Mouse (Mus musculus) heart, postnatal 0 days (tissue): ENCODE data around the gene Crocc. TPM values are rescaled to one million over a fixed set of nuclear protein-coding genes. Genes with fewer than 3 reads are reported as not detected.

Source experiments
- ATAC-seq: fragments of 200-750 bp; cut with Nextera tagmentation; 2 replicates; pipeline ENCODE4 v1.8.0; 2017; ENCODE audit warnings: low read depth, moderate number of reproducible peaks, moderate library complexity; ENCODE audit not compliant: insufficient read depth
- DNase-seq: peaks from one replicate; pipeline ENCODE4 v3.0.0-alpha.2; 2016; ENCODE audit warnings: low spot score
- H3K27ac ChIP-seq: fragments of 300-500 bp; sonication (generic); 2 replicates; pipeline ENCODE4 v1.5.1; 2014; ENCODE audit warnings: low read depth, mild to moderate bottlenecking
- H3K27me3 ChIP-seq: fragments of 300-500 bp; sonication (generic); 2 replicates; pipeline ENCODE4 v1.6.1; 2014; ENCODE audit warnings: low read length, mixed read lengths; ENCODE audit not compliant: control insufficient read depth, insufficient read depth
- H3K36me3 ChIP-seq: fragments of 300-500 bp; sonication (generic); replicated peaks from 2 replicates; pipeline ENCODE4 v1.6.1; 2014; ENCODE audit warnings: low read length, mixed read lengths; ENCODE audit not compliant: control insufficient read depth, insufficient read depth
- H3K4me1 ChIP-seq: fragments of 300-500 bp; sonication (generic); 2 replicates; pipeline ENCODE4 v1.6.1; 2014; ENCODE audit warnings: antibody characterized with exemption; ENCODE audit not compliant: control insufficient read depth, insufficient read depth
- H3K4me2 ChIP-seq: fragments of 300-500 bp; sonication (generic); 2 replicates; pipeline ENCODE4 v1.6.1; 2014; ENCODE audit warnings: low read depth, mild to moderate bottlenecking, low read length, moderate library complexity
- H3K4me3 ChIP-seq: fragments of 300-500 bp; sonication (generic); 2 replicates; pipeline ENCODE4 v1.5.1; 2014; ENCODE audit warnings: low read depth, low read length
- H3K9ac ChIP-seq: fragments of 300-500 bp; sonication (generic); replicated peaks from 2 replicates; pipeline ENCODE4 v1.6.1; 2014; ENCODE audit warnings: low read depth, low read length, mixed read lengths
- H3K9me3 ChIP-seq: fragments of 300-500 bp; sonication (generic); replicated peaks from 2 replicates; pipeline ENCODE4 v1.6.1; 2016; ENCODE audit warnings: low read length; ENCODE audit not compliant: control insufficient read depth
- CTCF ChIP-seq: IDR thresholded peaks from 2 replicates; pipeline ENCODE4 v1.5.1; 2016; ENCODE audit warnings: antibody characterized with exemption, control low read depth, low read depth
- EP300 ChIP-seq: IDR thresholded peaks from 2 replicates; pipeline ENCODE4 v1.6.1; 2016; ENCODE audit warnings: antibody characterized with exemption, low read depth
- WGBS: fragments of 180-500 bp; shearing (Covaris S2); extraction: QIAGEN DNeasy Blood & Tissue Kit; methylation state at CpG from one replicate; pipeline ENCODE4 v1.1.7; 2014; 5-methylcytosine and 5-hydroxymethylcytosine counted together
- polyA plus RNA-seq: library from polyadenylated mRNA; unstranded; fragments of >200 nt; fragmentation: Nextera tagmentation; extraction: Ambion mirVana; gene quantifications from 2 replicates; pipeline ENCODE4 v1.2.1, GENCODE M21; 2015
- total RNA-seq: library from RNA; depleted of rRNA; stranded (reverse); fragments of >200 nt; gene quantifications from 2 replicates; pipeline ENCODE4 v1.2.3, GENCODE M21; 2014; ENCODE audit warnings: low replicate concordance

The Crocc gene
- total and polyA plus RNA-seq, 2 experiments from 2014 or later = 1.8 to 4.9 TPM

- H3K36me3 ChIP-seq = peaks cover 8% of the 10 kb centered on the region; the same call in 1 of the 2 replicates
- peaks cover 5% of the 10 kb centered on the region; the same call in 1 of the 2 replicates for H3K4me1 ChIP-seq
- no peak overlapping the region for H3K4me3 ChIP-seq
- no peak overlapping the region for H3K27ac ChIP-seq
- WGBS = 94% methylated on average over 10 of the region's 10 CpGs
- no peak overlapping the region for H3K9ac ChIP-seq
- TF ChIP-seq CTCF = no peak
- no peak for TF ChIP-seq EP300
- no peak for DNase-seq
- no peaks in the 10 kb centered on the region for H3K27me3 ChIP-seq
- H3K9me3 ChIP-seq = no peaks in the 10 kb centered on the region
- no peak overlapping the region for H3K4me2 ChIP-seq
- no peak for ATAC-seq
Observed at GRCm38 (mm10) chr4:141056970-141057369, 3.4 kb downstream of the Crocc start.

- H3K36me3 ChIP-seq = peaks cover 8% of the 10 kb centered on the region; the same call in 1 of the 2 replicates
- H3K4me1 ChIP-seq = no peaks in the 10 kb centered on the region; the same call in 1 of the 2 replicates
- 42% methylated on average over 17 of the region's 17 CpGs for whole genome bisulfite sequencing
- H3K4me2 ChIP-seq = peak overlapping the region; percentile 19
- no peak for TF ChIP-seq CTCF
- no peak for TF ChIP-seq EP300
- peak; percentile 27 for DNase-seq
- no peak overlapping the region for H3K27ac ChIP-seq
- no peak overlapping the region for H3K4me3 ChIP-seq
- H3K27me3 ChIP-seq = no peaks in the 10 kb centered on the region
- H3K9me3 ChIP-seq = no peaks in the 10 kb centered on the region
- ATAC-seq = peak; percentile 68
- no peak overlapping the region for H3K9ac ChIP-seq
Observed at GRCm38 (mm10) chr4:141053568-141054161, 6.7 kb downstream of the Crocc start.

- H3K4me3 ChIP-seq = no peak overlapping the region
- TF ChIP-seq EP300 (no peak), CTCF (no peak)
- peak overlapping the region; percentile 19 for H3K4me2 ChIP-seq
Observed at GRCm38 (mm10) chr4:141053138-141053537, 7.2 kb downstream of the Crocc start.

GRCm38 (mm10) chr4:141052442-141052841, 7.9 kb downstream of the Crocc start:
- WGBS = 75% methylated on average over 12 of the region's 12 CpGs
- ATAC-seq (no peak), DNase-seq (no peak)
- H3K4me1 ChIP-seq = no peaks in the 10 kb centered on the region; the same call in 1 of the 2 replicates
- H3K4me2 ChIP-seq = no peak overlapping the region
- no peak overlapping the region for H3K9ac ChIP-seq
- H3K36me3 ChIP-seq = peaks cover 7% of the 10 kb centered on the region; the same call in 1 of the 2 replicates
- H3K9me3 ChIP-seq = no peaks in the 10 kb centered on the region
- H3K4me3 ChIP-seq = no peak overlapping the region
- TF ChIP-seq EP300 (no peak), CTCF (no peak)
- H3K27me3 ChIP-seq = no peaks in the 10 kb centered on the region
- no peak overlapping the region for H3K27ac ChIP-seq

More at GRCm38 (mm10) chr4:141053138-141053537, 7.2 kb downstream of the Crocc start:
- DNase-seq = no peak
- WGBS = 45% methylated on average over 8 of the region's 8 CpGs
- ATAC-seq = peak; percentile 35; the same call in 1 of the 2 replicates
- Histone ChIP-seq H3K9me3 (no peaks in the 10 kb centered on the region), H3K9ac (no peak overlapping the region), H3K27me3 (no peaks in the 10 kb centered on the region), H3K36me3 (peaks cover 8% of the 10 kb centered on the region; the same call in 1 of the 2 replicates), H3K4me1 (no peaks in the 10 kb centered on the region; the same call in 1 of the 2 replicates), H3K27ac (no peak overlapping the region)

GRCm38 (mm10) chr4:141049476-141049835, 10.9 kb downstream of the Crocc start:
- no peak overlapping the region for H3K4me2 ChIP-seq
- ATAC-seq = no peak
- WGBS = 62% methylated on average over 4 of the region's 4 CpGs
- TF ChIP-seq CTCF (no peak), EP300 (no peak)
- no peaks in the 10 kb centered on the region for H3K27me3 ChIP-seq
- H3K36me3 ChIP-seq = peaks cover 3% of the 10 kb centered on the region; the same call in 1 of the 2 replicates
- no peaks in the 10 kb centered on the region for H3K9me3 ChIP-seq
- H3K9ac ChIP-seq = no peak overlapping the region
- H3K4me3 ChIP-seq = no peak overlapping the region
- H3K4me1 ChIP-seq = no peaks in the 10 kb centered on the region; the same call in 1 of the 2 replicates
- no peak overlapping the region for H3K27ac ChIP-seq
- no peak for DNase-seq
